Mouse (Mus musculus): Measurements from ENCODE around the gene Fbxo27. TPM values are rescaled to one million over a fixed set of nuclear protein-coding genes. Genes with fewer than 3 reads are reported as not detected.

The Fbxo27 gene
- total RNA-seq, 4 experiments from 2014 or later, result 0.12 to 0.68 (median 0.13) TPM; not detected in 1

- peak; percentile 93 to 94 for DNase-seq (ENCODE audit: low spot score in 2 of 2)
These were observed 49.2 kb downstream of the Fbxo27 start, which contains the start of the genes Mrps12 and Sars2 for GRCm38 (mm10) chr7:28741709-28742438. Gene Mrps12, minus strand, starts transcription at chr7:28741820. Gene Sars2, plus strand, starts transcription at chr7:28741992.

Other genes starting within 250 kb of the Fbxo27 start
- gene Lrfn1, start 240.9 kb upstream of the Fbxo27 start, total RNA-seq (2022), result under 1 TPM in 2 of 4 experiments, not detected in 2; 0.08 to 0.34 TPM
- not detected for gene Ifnl2, start 182.4 kb upstream of the Fbxo27 start, total RNA-seq (2022)
- not detected for gene Ifnl3, start 170.0 kb upstream of the Fbxo27 start, total RNA-seq (2022)
- gene Sycn, start 152.0 kb upstream of the Fbxo27 start, total RNA-seq (2022), result not detected
- not detected for gene Nccrp1, start 145.6 kb upstream of the Fbxo27 start, total RNA-seq (2022)
- gene Samd4b, start 94.7 kb upstream of the Fbxo27 start, total RNA-seq (2022), result 10 to 100 TPM in 2 of 4 experiments, 1 to 10 TPM in 2; 8.9 to 11.9 (median 10.1) TPM
- 1 to 10 TPM; 1.8 to 3.7 (median 2.9) TPM for gene Pak4, start 94.7 kb upstream of the Fbxo27 start, total RNA-seq (2022)
- gene Acp7, start 61.5 kb upstream of the Fbxo27 start, total RNA-seq (2022), result not detected
- gene Fbxo17, start 24.0 kb downstream of the Fbxo27 start, total RNA-seq (2022), result 1 to 10 TPM; 4.0 to 7.0 (median 5.6) TPM
- 10 to 100 TPM; 36.1 to 42.4 (median 40.5) TPM for gene Mrps12, start 49.0 kb downstream of the Fbxo27 start, total RNA-seq (2022)
- gene Sars2, start 49.1 kb downstream of the Fbxo27 start, total RNA-seq (2022), result 10 to 100 TPM; 12.3 to 13.5 (median 12.6) TPM
- gene Ccer2, start 63.3 kb downstream of the Fbxo27 start, total RNA-seq (2022), result not detected
- 100 to 1,000 TPM in 1 of 4 experiments, 10 to 100 TPM in 3; 94.9 to 105 (median 96.4) TPM for gene Sirt2, start 73.9 kb downstream of the Fbxo27 start, total RNA-seq (2022)
- gene Nfkbib, start 74.7 kb downstream of the Fbxo27 start, total RNA-seq (2022), result 10 to 100 TPM; 28.5 to 34.2 (median 31.2) TPM
- gene Rinl, start 96.1 kb downstream of the Fbxo27 start, total RNA-seq (2022), result under 1 TPM in 3 of 4 experiments, not detected in 1; 0.27 to 0.70 (median 0.56) TPM
- gene Hnrnpl, start 115.7 kb downstream of the Fbxo27 start, total RNA-seq (2022), result 100 to 1,000 TPM; 105 to 116 (median 109) TPM
- gene Ech1, start 132.4 kb downstream of the Fbxo27 start, total RNA-seq (2022), result 100 to 1,000 TPM; 222 to 343 (median 237) TPM
- gene Lgals4, start 141.0 kb downstream of the Fbxo27 start, total RNA-seq (2022), result 1 to 10 TPM in 3 of 4 experiments, under 1 TPM in 1; 0.58 to 1.6 (median 1.4) TPM
- gene Lgals7, start 171.0 kb downstream of the Fbxo27 start, total RNA-seq (2022), result not detected
- gene Capn12, start 188.6 kb downstream of the Fbxo27 start, total RNA-seq (2022), result under 1 TPM in 1 of 4 experiments, not detected in 3; 0.11 TPM